Mouse (Mus musculus) lung, embryonic 15.5 days (tissue): ENCODE results near the gene Pdcd4. TPM values are rescaled to one million over a fixed set of nuclear protein-coding genes. Genes with fewer than 3 reads are reported as not detected.

ENCODE experiments used
- ATAC-seq: fragments of 200-750 bp; cut with Nextera tagmentation; 2 replicates; pipeline ENCODE4 v1.8.0; 2017; ENCODE audit warnings: moderate number of reproducible peaks, borderline replicate concordance; ENCODE audit not compliant: low FRiP score, low TSS enrichment; ENCODE audit errors: extremely low read depth
- H3K27ac ChIP-seq: fragments of 300-500 bp; sonication (generic); 2 replicates; pipeline ENCODE4 v1.5.1; 2015; ENCODE audit warnings: moderate library complexity, mild to moderate bottlenecking, inconsistent platforms
- H3K27me3 ChIP-seq: fragments of 300-500 bp; sonication (generic); 2 replicates; pipeline ENCODE4 v1.6.1; 2015; ENCODE audit warnings: inconsistent platforms
- H3K36me3 ChIP-seq: fragments of 300-500 bp; sonication (generic); 2 replicates; pipeline ENCODE4 v1.6.1; 2015; ENCODE audit warnings: inconsistent platforms
- H3K4me1 ChIP-seq: fragments of 300-500 bp; sonication (generic); 2 replicates; pipeline ENCODE4 v1.6.1; 2015; ENCODE audit warnings: inconsistent platforms
- H3K4me2 ChIP-seq: fragments of 300-500 bp; sonication (generic); 2 replicates; pipeline ENCODE4 v1.6.1; 2015; ENCODE audit warnings: inconsistent platforms, mild to moderate bottlenecking, moderate library complexity
- H3K4me3 ChIP-seq: fragments of 300-500 bp; sonication (generic); 2 replicates; pipeline ENCODE4 v1.5.1; 2015; ENCODE audit warnings: mild to moderate bottlenecking, inconsistent platforms
- H3K9ac ChIP-seq: fragments of 300-500 bp; sonication (generic); 2 replicates; pipeline ENCODE4 v1.6.1; 2015; ENCODE audit warnings: inconsistent platforms
- H3K9me3 ChIP-seq: fragments of 300-500 bp; sonication (generic); 2 replicates; pipeline ENCODE4 v1.6.1; 2016; ENCODE audit warnings: inconsistent platforms
- WGBS: fragments of 180-500 bp; shearing (Covaris S2); methylation state at CpG from one replicate; pipeline ENCODE4 v1.1.7; 2015; 5-methylcytosine and 5-hydroxymethylcytosine counted together
- polyA plus RNA-seq: library from polyadenylated mRNA; unstranded; fragments of >200 nt; fragmentation: Nextera tagmentation; extraction: Ambion mirVana; gene quantifications from 2 replicates; pipeline ENCODE4 v1.2.1, GENCODE M21; 2015

The Pdcd4 gene
- polyA plus RNA-seq, 1 experiment from 2014 or later: 89.7 TPM

- H3K9ac ChIP-seq: no peak overlapping the region
- peaks cover 4% of the 10 kb centered on the region; the same call in 1 of the 2 replicates for H3K9me3 ChIP-seq
- H3K4me3 ChIP-seq: no peak overlapping the region
- no peaks in the 10 kb centered on the region for H3K27me3 ChIP-seq
- no peak overlapping the region for H3K27ac ChIP-seq
- no peak for ATAC-seq
- WGBS: 63% methylated on average over 1 of the region's 1 CpGs
- H3K4me2 ChIP-seq: no peak overlapping the region
- peaks cover 6% of the 10 kb centered on the region; the same call in 1 of the 2 replicates for H3K36me3 ChIP-seq
- no peaks in the 10 kb centered on the region for H3K4me1 ChIP-seq
These were observed 81.6 kb downstream of the Pdcd4 start for GRCm38 (mm10) chr19:53973656-53974055.

Other genes with a start within 250 kb of the Pdcd4 start
- gene Rbm20, start 214.9 kb upstream of the Pdcd4 start, polyA plus RNA-seq: 1.4 and 2.5 TPM in 2 replicates
- gene Shoc2, start 52.1 kb downstream of the Pdcd4 start, polyA plus RNA-seq: 41.6 and 43.6 TPM in 2 replicates
- gene Bbip1, start 52.4 kb downstream of the Pdcd4 start, polyA plus RNA-seq: 58.0 and 58.9 TPM in 2 replicates
- 0.19 and 0.24 TPM in 2 replicates for gene Adra2a, start 151.9 kb downstream of the Pdcd4 start, polyA plus RNA-seq